Mouse (Mus musculus) forebrain, embryonic 13.5 days (tissue): ENCODE measurements around the gene Fars2. TPM values are rescaled to one million over a fixed set of nuclear protein-coding genes. Genes with fewer than 3 reads are reported as not detected.

Experiments
- ATAC-seq: fragments of 200-750 bp; cut with Nextera tagmentation; 2 replicates; pipeline ENCODE4 v1.8.0; 2017
- H3K27ac ChIP-seq: fragments of 300-500 bp; sonication (generic); 2 replicates; pipeline ENCODE4 v1.5.1; 2015; ENCODE audit warnings: inconsistent platforms, mild to moderate bottlenecking, moderate library complexity
- H3K27me3 ChIP-seq: fragments of 300-500 bp; sonication (generic); 2 replicates; pipeline ENCODE4 v1.6.1; 2015; ENCODE audit warnings: mild to moderate bottlenecking, inconsistent platforms
- H3K36me3 ChIP-seq: fragments of 300-500 bp; sonication (generic); 2 replicates; pipeline ENCODE4 v1.6.1; 2015; ENCODE audit warnings: mild to moderate bottlenecking, inconsistent platforms; ENCODE audit not compliant: poor library complexity, severe bottlenecking
- H3K4me1 ChIP-seq: fragments of 300-500 bp; sonication (generic); 2 replicates; pipeline ENCODE4 v1.6.1; 2015; ENCODE audit warnings: inconsistent platforms
- H3K4me2 ChIP-seq: fragments of 300-500 bp; sonication (generic); 2 replicates; pipeline ENCODE4 v1.6.1; 2015; ENCODE audit warnings: inconsistent platforms, mild to moderate bottlenecking, moderate library complexity
- H3K4me3 ChIP-seq: fragments of 300-500 bp; sonication (generic); 2 replicates; pipeline ENCODE4 v1.5.1; 2015; ENCODE audit warnings: mild to moderate bottlenecking, inconsistent platforms
- H3K9ac ChIP-seq: fragments of 300-500 bp; sonication (generic); 2 replicates; pipeline ENCODE4 v1.6.1; 2015; ENCODE audit warnings: mild to moderate bottlenecking, inconsistent platforms
- H3K9me3 ChIP-seq: fragments of 300-500 bp; sonication (generic); replicated peaks from 2 replicates; pipeline ENCODE4 v1.6.1; 2016; ENCODE audit warnings: inconsistent platforms
- WGBS: fragments of 180-500 bp; shearing (Covaris S2); methylation state at CpG from one replicate; pipeline ENCODE4 v1.1.7; 2015; 5-methylcytosine and 5-hydroxymethylcytosine counted together
- polyA plus RNA-seq: library from polyadenylated mRNA; unstranded; fragments of >200 nt; fragmentation: Nextera tagmentation; extraction: Ambion mirVana; gene quantifications from 2 replicates; pipeline ENCODE4 v1.2.1, GENCODE M21; 2015

The Fars2 gene
- polyA plus RNA-seq, 1 experiment from 2014 or later, result 32.6 TPM

DNA sequence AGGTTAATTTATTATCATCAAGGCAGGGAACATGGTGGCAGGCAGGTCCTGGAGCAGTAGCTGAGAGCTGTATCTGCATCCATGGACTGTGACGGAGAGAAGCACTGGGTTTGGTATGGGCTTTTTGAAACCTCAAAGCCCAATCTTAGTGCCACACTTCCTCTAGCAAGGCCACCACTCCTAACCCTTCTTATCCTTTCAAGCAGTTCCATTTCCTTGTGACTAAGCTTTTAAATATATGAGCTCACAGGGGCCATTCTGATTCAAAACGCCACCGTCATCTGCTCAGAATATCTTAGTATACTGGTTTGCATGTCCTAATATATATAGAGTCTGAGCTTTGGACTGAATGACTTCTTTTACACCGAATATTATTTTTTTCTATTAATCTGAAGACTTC is 83.2 kb downstream of the Fars2 start:
- Histone ChIP-seq H3K9ac (no peak overlapping the region), H3K27me3 (no peaks in the 10 kb centered on the region), H3K27ac (no peak overlapping the region), H3K4me3 (no peak overlapping the region), H3K4me2 (no peak overlapping the region), H3K9me3 (no peaks in the 10 kb centered on the region), H3K4me1 (peaks cover 3% of the 10 kb centered on the region; the same call in 1 of the 2 replicates), H3K36me3 (no peaks in the 10 kb centered on the region)
- ATAC-seq, result no peak
- 87% methylated on average over 4 of the region's 4 CpGs for WGBS

DNA sequence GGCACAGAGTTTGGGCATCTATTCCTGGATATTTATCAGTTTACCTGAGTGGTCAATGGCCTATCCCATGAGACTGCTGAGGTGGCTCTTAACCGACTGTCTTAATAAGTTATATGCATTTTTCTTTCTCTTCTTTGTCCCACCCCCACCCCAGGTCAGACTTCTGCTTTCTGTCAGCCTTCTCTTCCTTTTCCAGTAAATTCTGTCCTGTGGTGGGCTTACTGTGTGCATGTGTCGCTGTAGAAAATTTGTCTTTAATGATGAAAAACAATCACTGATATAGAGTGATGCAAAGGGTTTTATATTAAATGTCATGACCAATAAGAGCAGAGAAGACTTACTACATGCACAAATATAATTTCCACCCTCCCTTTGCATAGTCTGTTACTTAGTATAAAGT is 85.3 kb downstream of the Fars2 start:
- Histone ChIP-seq H3K36me3 (no peaks in the 10 kb centered on the region), H3K4me1 (peaks cover 9% of the 10 kb centered on the region; the same call in 1 of the 2 replicates), H3K27ac (no peak overlapping the region), H3K9ac (no peak overlapping the region), H3K9me3 (no peaks in the 10 kb centered on the region), H3K27me3 (no peaks in the 10 kb centered on the region), H3K4me2 (no peak overlapping the region), H3K4me3 (no peak overlapping the region)
- no peak for ATAC-seq
- 93% methylated on average over 2 of the region's 2 CpGs for WGBS

DNA sequence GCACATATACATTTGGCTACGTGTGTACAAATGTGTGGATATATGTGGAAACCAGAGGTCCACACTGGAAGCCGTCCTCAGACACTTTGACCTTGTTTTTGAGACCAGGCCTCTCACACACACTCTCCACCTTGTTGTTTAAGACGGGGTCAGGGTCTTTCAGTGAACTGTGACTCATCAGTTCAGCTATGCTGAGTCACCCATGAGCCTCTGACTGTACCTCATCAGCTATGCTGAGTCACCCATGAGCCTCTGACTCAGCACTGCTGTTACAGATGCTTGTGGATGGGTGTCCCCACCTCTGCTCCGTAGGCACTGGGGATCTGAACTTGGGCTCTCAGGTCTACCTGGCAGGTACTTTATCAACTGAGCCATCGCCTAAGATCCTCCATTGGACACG is 85.8 kb downstream of the Fars2 start:
- Histone ChIP-seq H3K4me2 (no peak overlapping the region), H3K27ac (no peak overlapping the region), H3K9ac (no peak overlapping the region), H3K36me3 (no peaks in the 10 kb centered on the region), H3K27me3 (no peaks in the 10 kb centered on the region), H3K9me3 (no peaks in the 10 kb centered on the region), H3K4me1 (peaks cover 9% of the 10 kb centered on the region; the same call in 1 of the 2 replicates), H3K4me3 (no peak overlapping the region)
- WGBS, result 89% methylated on average over 6 of the region's 6 CpGs
- ATAC-seq, result no peak

DNA sequence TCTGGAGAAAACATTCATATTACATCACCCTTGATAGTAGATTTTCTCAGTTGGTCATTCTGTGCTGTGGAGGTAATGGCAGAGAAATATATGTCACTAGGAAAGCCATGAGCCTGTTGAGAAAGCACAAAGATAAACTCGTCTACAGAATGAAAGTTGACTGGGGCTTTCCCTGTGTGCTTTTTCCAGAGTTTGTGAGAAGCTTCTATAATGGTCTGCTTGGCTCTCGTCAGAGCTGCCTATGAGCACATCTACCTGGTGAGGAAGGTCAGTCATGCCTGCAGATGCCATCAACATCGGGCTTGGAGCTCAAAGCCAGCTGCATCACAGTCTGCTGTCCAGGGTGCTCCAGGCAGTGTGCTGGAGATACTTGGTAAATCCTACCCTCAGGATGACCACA is 87.1 kb downstream of the Fars2 start:
- H3K27me3 ChIP-seq, result no peaks in the 10 kb centered on the region
- H3K9me3 ChIP-seq, result no peaks in the 10 kb centered on the region
- ATAC-seq, result no peak
- no peak overlapping the region for H3K27ac ChIP-seq
- no peaks in the 10 kb centered on the region for H3K36me3 ChIP-seq
- H3K4me3 ChIP-seq, result no peak overlapping the region
- H3K4me2 ChIP-seq, result no peak overlapping the region
- peaks cover 9% of the 10 kb centered on the region; the same call in 1 of the 2 replicates for H3K4me1 ChIP-seq
- H3K9ac ChIP-seq, result no peak overlapping the region
- WGBS, result 92% methylated on average over 3 of the region's 3 CpGs

DNA sequence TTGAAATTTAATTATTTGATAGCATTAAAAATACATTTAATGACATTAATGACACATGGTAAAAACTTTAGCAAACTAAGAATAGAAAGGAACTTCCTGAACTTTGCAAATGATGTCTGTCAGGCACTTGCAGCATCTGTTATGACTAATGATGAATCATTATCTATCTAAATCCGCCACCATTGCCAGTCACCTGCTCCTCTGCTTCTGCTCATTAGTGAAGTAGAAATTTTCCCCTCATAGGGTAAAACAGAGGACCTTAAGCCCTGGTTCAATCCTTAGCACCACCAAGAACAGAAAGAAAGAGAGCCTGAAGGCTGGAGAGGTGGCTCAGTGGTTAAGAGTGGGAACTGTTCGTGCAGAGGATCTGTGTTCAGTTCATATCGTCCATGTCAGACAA is 93.8 kb downstream of the Fars2 start:
- 90% methylated on average over 3 of the region's 3 CpGs for WGBS
- no peak overlapping the region for H3K4me3 ChIP-seq
- no peak overlapping the region for H3K4me2 ChIP-seq
- H3K27me3 ChIP-seq, result no peaks in the 10 kb centered on the region
- H3K27ac ChIP-seq, result no peak overlapping the region
- no peak overlapping the region for H3K9ac ChIP-seq
- H3K4me1 ChIP-seq, result peaks cover 9% of the 10 kb centered on the region; the same call in 1 of the 2 replicates
- ATAC-seq, result no peak
- H3K9me3 ChIP-seq, result no peaks in the 10 kb centered on the region
- H3K36me3 ChIP-seq, result no peaks in the 10 kb centered on the region

DNA sequence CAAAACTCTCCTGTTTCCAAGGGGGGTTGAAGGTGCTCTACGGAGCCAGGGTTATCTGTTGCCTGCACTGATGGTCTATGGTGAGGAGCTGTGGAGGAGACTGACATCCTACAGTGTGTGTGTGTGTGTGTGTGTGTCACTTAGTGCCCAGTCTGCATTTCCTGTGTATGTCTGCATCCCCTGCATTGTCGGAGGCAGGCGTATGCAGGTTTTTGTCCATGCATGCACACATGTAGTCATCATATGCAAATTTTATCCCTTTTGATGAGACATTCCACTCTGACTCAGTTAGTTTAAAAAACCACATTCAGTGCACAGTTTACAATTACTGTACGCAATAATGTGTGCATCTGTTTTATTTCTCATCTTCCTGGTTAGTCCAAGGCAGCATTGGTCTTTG is 96.8 kb downstream of the Fars2 start:
- no peak overlapping the region for H3K4me3 ChIP-seq
- H3K36me3 ChIP-seq, result no peaks in the 10 kb centered on the region
- H3K9ac ChIP-seq, result no peak overlapping the region
- no peak for ATAC-seq
- H3K9me3 ChIP-seq, result no peaks in the 10 kb centered on the region
- no peak overlapping the region for H3K4me2 ChIP-seq
- H3K27me3 ChIP-seq, result no peaks in the 10 kb centered on the region
- 0 out of 2 replicates have a peak, but pooled peaks cover 6% of the 10 kb centered on the region for H3K4me1 ChIP-seq
- H3K27ac ChIP-seq, result no peak overlapping the region
- WGBS, result 90% methylated on average over 4 of the region's 4 CpGs

DNA sequence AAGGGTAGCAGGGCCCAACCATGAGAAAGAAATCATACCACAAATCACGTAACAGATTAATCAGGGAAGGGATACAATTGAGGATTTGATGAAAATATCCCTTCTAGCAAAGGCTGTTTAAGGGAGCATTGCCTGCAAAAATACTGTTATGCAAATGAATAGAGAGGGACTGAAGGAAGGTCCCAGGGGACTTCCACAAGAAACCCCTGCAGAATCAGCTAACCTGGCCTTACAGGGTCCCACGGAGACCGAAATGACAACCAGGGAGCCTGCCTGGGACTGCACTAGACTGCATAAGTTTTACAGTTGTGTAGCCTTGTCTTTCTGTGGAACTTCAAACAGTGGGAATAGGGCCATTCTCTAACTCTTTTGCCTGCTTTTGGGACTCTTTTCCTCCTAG is 98.8 kb downstream of the Fars2 start:
- 0 out of 2 replicates have a peak, but pooled peaks cover 6% of the 10 kb centered on the region for H3K4me1 ChIP-seq
- ATAC-seq, result no peak
- no peaks in the 10 kb centered on the region for H3K27me3 ChIP-seq
- H3K9me3 ChIP-seq, result no peaks in the 10 kb centered on the region
- no peak overlapping the region for H3K9ac ChIP-seq
- H3K4me2 ChIP-seq, result no peak overlapping the region
- H3K36me3 ChIP-seq, result no peaks in the 10 kb centered on the region
- 92% methylated on average over 3 of the region's 3 CpGs for WGBS
- no peak overlapping the region for H3K27ac ChIP-seq
- H3K4me3 ChIP-seq, result no peak overlapping the region

DNA sequence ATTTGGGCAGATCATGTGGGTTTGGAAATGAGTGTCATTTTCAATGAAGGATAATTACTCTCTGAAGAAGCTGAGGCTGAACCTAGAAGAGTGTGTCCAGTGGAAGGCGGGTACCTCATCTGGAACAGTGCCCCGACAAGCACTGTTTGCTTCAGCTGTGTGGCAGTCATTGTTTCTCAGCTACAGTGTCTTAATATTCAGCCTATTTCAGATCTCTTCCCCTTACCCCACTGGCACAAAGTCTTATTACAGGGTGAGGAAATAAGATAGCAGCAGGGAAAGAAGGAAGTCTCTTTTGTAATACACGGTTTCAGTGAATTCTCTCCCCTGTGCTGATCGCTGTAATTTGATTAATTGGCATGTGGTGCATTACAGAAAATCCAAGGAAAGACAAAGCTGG is 101.1 kb downstream of the Fars2 start:
- WGBS, result 30% methylated on average over 4 of the region's 4 CpGs
- Histone ChIP-seq H3K4me2 (no peak overlapping the region), H3K27ac (no peak overlapping the region), H3K36me3 (no peaks in the 10 kb centered on the region), H3K4me3 (no peak overlapping the region), H3K27me3 (no peaks in the 10 kb centered on the region), H3K9me3 (no peaks in the 10 kb centered on the region), H3K4me1 (0 out of 2 replicates have a peak, but pooled peaks cover 6% of the 10 kb centered on the region), H3K9ac (no peak overlapping the region)
- ATAC-seq, result no peak

DNA sequence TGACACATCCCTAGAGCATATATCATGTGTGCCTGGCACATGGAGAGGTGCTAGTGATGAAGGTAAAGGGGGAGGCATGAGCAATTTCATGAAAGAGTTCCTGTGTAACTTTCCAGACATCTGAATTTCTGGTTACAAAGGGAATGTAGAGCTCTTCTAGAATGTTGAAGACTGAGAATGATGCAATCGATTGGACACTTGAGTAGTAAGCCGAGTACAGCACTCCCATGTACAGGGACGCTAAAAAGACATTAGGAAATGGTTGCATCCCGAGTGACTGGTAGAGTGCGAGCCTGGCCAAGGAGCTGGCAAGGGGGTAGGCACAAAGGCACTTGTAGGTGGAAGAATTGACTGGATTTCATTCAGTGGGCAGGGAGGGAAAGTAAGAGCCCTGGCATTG is 102.3 kb downstream of the Fars2 start:
- WGBS, result 88% methylated on average over 5 of the region's 5 CpGs
- H3K27ac ChIP-seq, result no peak overlapping the region
- no peaks in the 10 kb centered on the region for H3K36me3 ChIP-seq

DNA sequence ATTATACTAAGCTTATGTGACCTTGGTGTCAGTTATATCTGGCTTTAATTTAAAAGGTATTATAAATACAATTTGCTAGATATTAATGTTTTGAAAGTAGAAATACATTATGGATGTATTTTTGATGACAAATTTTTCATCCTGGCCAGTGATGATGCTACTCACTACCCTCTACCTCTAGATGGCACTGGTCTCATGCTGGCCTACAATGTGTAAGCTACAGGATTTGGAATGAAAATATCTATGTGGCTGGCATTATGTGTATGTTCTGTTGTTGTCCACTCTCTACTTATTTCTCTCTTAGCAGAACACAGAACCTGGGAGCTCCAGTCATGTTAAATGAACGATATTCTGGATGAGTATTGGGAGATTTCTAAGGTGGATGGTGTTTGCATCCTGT is 104.7 kb downstream of the Fars2 start:
- Histone ChIP-seq H3K27ac (no peak overlapping the region; the same call in 1 of the 2 replicates), H3K4me2 (no peak overlapping the region), H3K4me3 (no peak overlapping the region), H3K27me3 (no peaks in the 10 kb centered on the region), H3K9me3 (no peaks in the 10 kb centered on the region), H3K36me3 (no peaks in the 10 kb centered on the region), H3K4me1 (0 out of 2 replicates have a peak, but pooled peaks cover 6% of the 10 kb centered on the region), H3K9ac (no peak overlapping the region)
- 0 out of 2 replicates have a peak, but pooled peaks have one; percentile 50 for ATAC-seq
- 83% methylated on average over 1 of the region's 1 CpGs for WGBS

More for the DNA sequence above, 102.3 kb downstream of the Fars2 start:
- ATAC-seq, result no peak
- Histone ChIP-seq H3K4me1 (0 out of 2 replicates have a peak, but pooled peaks cover 6% of the 10 kb centered on the region), H3K27me3 (no peaks in the 10 kb centered on the region), H3K4me3 (no peak overlapping the region), H3K9ac (no peak overlapping the region), H3K9me3 (no peaks in the 10 kb centered on the region), H3K4me2 (no peak overlapping the region)

DNA sequence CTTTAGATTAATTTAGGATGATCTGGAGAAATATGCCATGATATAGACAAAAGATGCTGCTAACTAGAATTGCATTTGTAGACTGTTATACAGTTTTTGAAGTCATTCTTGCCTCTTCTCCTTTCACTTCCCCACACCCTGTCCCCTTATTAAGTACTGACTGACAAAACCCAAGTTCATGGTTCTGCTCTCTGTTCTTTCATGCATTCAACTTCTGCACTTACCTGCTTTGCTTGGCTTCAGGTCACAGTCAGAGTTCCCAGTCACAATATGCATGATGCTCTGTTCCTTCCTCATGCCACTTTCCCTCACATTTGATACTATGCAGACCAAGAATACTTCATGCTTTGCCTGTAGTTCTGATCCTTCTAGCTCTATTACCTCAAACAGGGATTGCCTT is 105.5 kb downstream of the Fars2 start:
- no peak for ATAC-seq
- no peaks in the 10 kb centered on the region for H3K36me3 ChIP-seq
- no peak overlapping the region for H3K27ac ChIP-seq
- no peaks in the 10 kb centered on the region for H3K27me3 ChIP-seq
- H3K9ac ChIP-seq, result no peak overlapping the region
- H3K9me3 ChIP-seq, result no peaks in the 10 kb centered on the region
- H3K4me2 ChIP-seq, result no peak overlapping the region
- 0 out of 2 replicates have a peak, but pooled peaks cover 6% of the 10 kb centered on the region for H3K4me1 ChIP-seq
- H3K4me3 ChIP-seq, result no peak overlapping the region

DNA sequence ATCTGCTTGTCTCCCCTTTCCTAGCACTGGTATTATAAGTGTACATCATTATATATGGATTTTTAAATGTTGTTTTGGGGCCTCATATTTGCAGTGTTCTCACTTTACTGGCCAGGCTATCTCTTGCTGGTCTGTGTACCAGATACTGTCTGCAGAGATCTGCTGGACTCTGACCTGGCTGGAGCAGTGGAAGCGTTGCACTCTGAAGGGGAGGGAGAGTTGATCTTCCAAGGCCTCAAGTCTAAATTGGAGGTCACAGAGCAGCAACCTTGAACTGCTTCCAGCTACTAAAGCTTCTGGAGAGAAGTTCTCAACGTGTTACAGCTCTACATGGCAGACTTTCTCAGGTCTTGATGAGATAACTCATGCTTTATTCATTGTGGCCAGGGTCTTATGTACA is 107.2 kb downstream of the Fars2 start:
- Histone ChIP-seq H3K36me3 (no peaks in the 10 kb centered on the region), H3K4me2 (no peak overlapping the region), H3K9me3 (no peaks in the 10 kb centered on the region), H3K4me1 (no peaks in the 10 kb centered on the region), H3K4me3 (no peak overlapping the region), H3K27ac (no peak overlapping the region), H3K9ac (no peak overlapping the region), H3K27me3 (no peaks in the 10 kb centered on the region)
- ATAC-seq, result no peak
- WGBS, result 81% methylated on average over 2 of the region's 2 CpGs

DNA sequence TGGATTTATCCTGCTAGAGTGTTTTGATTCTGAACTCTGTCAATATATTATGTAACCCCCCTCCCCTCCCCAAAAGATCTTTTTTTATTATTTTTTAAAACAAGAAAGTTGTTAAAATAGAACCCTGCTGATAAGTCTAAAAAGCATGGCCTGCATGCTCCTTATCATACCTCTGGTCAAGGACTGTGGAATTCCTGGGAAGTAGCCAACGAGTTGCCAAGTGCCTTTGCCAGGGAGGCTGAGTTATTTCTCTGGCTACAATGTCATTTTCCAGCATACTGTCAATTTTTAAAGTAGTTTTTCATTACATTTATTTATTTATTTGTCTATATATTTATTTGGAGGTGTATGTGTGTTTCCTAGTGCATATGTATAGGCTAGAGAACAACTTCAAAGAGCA is 125.0 kb downstream of the Fars2 start:
- H3K36me3 ChIP-seq, result no peaks in the 10 kb centered on the region
- 88% methylated on average over 1 of the region's 1 CpGs for WGBS
- no peak overlapping the region for H3K27ac ChIP-seq
- no peak overlapping the region for H3K9ac ChIP-seq
- no peaks in the 10 kb centered on the region for H3K9me3 ChIP-seq
- no peaks in the 10 kb centered on the region for H3K4me1 ChIP-seq
- no peak overlapping the region for H3K4me2 ChIP-seq
- H3K4me3 ChIP-seq, result no peak overlapping the region
- H3K27me3 ChIP-seq, result no peaks in the 10 kb centered on the region
- ATAC-seq, result no peak
